Mouse (Mus musculus) stomach, embryonic 14.5 days (tissue): ENCODE data around the gene Osm. TPM values are rescaled to one million over a fixed set of nuclear protein-coding genes. Genes with fewer than 3 reads are reported as not detected.

ENCODE experiments used
- ATAC-seq: fragments of 200-750 bp; cut with Nextera tagmentation; 2 replicates; pipeline ENCODE4 v1.8.0; 2017; ENCODE audit warnings: low read depth, moderate TSS enrichment; ENCODE audit not compliant: insufficient number of reproducible peaks, insufficient read depth, low FRiP score
- H3K27ac ChIP-seq: fragments of 300-500 bp; sonication (generic); 2 replicates; pipeline ENCODE4 v1.5.1; 2014; ENCODE audit warnings: mild to moderate bottlenecking, low read length, moderate library complexity, mixed read lengths
- H3K27me3 ChIP-seq: fragments of 300-500 bp; sonication (generic); 2 replicates; pipeline ENCODE4 v1.6.1; 2014; ENCODE audit warnings: low read length, control low read depth, mixed read lengths; ENCODE audit not compliant: control insufficient read depth, insufficient read depth
- H3K36me3 ChIP-seq: fragments of 300-500 bp; sonication (generic); 2 replicates; pipeline ENCODE4 v1.6.1; 2014; ENCODE audit warnings: mild to moderate bottlenecking, control low read depth, low read length, moderate library complexity, mixed read lengths; ENCODE audit not compliant: control insufficient read depth, insufficient read depth
- H3K4me1 ChIP-seq: fragments of 300-500 bp; sonication (generic); 2 replicates; pipeline ENCODE4 v1.6.1; 2014; ENCODE audit warnings: low read length, control low read depth, mixed read lengths; ENCODE audit not compliant: control insufficient read depth, insufficient read depth
- H3K4me2 ChIP-seq: fragments of 300-500 bp; sonication (generic); replicated peaks from 2 replicates; pipeline ENCODE4 v1.6.1; 2014; ENCODE audit warnings: low read depth, low read length, control low read depth
- H3K4me3 ChIP-seq: fragments of 300-500 bp; sonication (generic); 2 replicates; pipeline ENCODE4 v1.5.1; 2014; ENCODE audit warnings: low read depth, low read length, control low read depth
- H3K9ac ChIP-seq: fragments of 300-500 bp; sonication (generic); replicated peaks from 2 replicates; pipeline ENCODE4 v1.6.1; 2014; ENCODE audit warnings: low read depth, mild to moderate bottlenecking, control low read depth, low read length, moderate library complexity, mixed read lengths
- H3K9me3 ChIP-seq: fragments of 300-500 bp; sonication (generic); 2 replicates; pipeline ENCODE4 v1.6.1; 2016; ENCODE audit warnings: low read depth, low read length, control low read depth; ENCODE audit not compliant: control insufficient read depth
- whole genome bisulfite sequencing: fragments of 180-500 bp; shearing (Covaris S2); extraction: QIAGEN DNeasy Blood & Tissue Kit; methylation state at CpG from one replicate; pipeline ENCODE4 v1.1.7; 2014; 5-methylcytosine and 5-hydroxymethylcytosine counted together
- polyA plus RNA-seq: library from polyadenylated mRNA; unstranded; fragments of >200 nt; fragmentation: Nextera tagmentation; extraction: Ambion mirVana; gene quantifications from 2 replicates; pipeline ENCODE4 v1.2.1, GENCODE M21; 2014

The Osm gene
- polyA plus RNA-seq, 1 experiment from 2014 or later: not detected

GRCm38 (mm10) chr11:4251376-4251775, 15.2 kb downstream of the Osm start:
- no peak overlapping the region for H3K9ac ChIP-seq
- H3K27me3 ChIP-seq: no peaks in the 10 kb centered on the region
- H3K27ac ChIP-seq: no peak overlapping the region
- no peaks in the 10 kb centered on the region for H3K9me3 ChIP-seq
- no peaks in the 10 kb centered on the region for H3K36me3 ChIP-seq
- H3K4me2 ChIP-seq: no peak overlapping the region
- H3K4me1 ChIP-seq: no peaks in the 10 kb centered on the region
- WGBS: 79% methylated on average over 3 of the region's 3 CpGs
- no peak overlapping the region for H3K4me3 ChIP-seq
- no peak for ATAC-seq

DNA sequence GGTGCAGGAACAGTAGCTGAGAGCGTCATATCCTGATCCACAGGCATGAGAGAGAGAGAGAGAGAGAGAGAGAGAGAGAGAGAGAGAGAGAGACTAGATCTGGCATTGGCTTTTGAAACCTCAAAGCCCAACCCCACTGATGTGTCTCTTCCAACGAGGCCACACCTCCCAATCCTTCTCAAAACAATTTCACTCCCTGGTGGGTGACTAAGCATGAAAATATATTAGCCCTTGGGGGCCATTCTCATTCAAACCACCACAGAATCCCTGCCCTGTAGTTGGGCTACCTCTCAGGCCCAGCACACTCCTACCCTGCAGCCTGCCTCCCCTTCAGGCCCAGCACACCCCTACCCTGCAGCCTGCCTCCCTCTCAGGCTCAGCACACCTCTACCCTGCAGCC, 16.7 kb downstream of the Osm start:
- no peak overlapping the region for H3K4me2 ChIP-seq
- H3K27ac ChIP-seq: no peak overlapping the region
- no peak overlapping the region for H3K4me3 ChIP-seq
- 70% methylated on average over 2 of the region's 2 CpGs for WGBS
- H3K4me1 ChIP-seq: no peaks in the 10 kb centered on the region
- H3K9me3 ChIP-seq: no peaks in the 10 kb centered on the region
- no peaks in the 10 kb centered on the region for H3K27me3 ChIP-seq
- no peaks in the 10 kb centered on the region for H3K36me3 ChIP-seq
- H3K9ac ChIP-seq: no peak overlapping the region
- no peak for ATAC-seq

DNA sequence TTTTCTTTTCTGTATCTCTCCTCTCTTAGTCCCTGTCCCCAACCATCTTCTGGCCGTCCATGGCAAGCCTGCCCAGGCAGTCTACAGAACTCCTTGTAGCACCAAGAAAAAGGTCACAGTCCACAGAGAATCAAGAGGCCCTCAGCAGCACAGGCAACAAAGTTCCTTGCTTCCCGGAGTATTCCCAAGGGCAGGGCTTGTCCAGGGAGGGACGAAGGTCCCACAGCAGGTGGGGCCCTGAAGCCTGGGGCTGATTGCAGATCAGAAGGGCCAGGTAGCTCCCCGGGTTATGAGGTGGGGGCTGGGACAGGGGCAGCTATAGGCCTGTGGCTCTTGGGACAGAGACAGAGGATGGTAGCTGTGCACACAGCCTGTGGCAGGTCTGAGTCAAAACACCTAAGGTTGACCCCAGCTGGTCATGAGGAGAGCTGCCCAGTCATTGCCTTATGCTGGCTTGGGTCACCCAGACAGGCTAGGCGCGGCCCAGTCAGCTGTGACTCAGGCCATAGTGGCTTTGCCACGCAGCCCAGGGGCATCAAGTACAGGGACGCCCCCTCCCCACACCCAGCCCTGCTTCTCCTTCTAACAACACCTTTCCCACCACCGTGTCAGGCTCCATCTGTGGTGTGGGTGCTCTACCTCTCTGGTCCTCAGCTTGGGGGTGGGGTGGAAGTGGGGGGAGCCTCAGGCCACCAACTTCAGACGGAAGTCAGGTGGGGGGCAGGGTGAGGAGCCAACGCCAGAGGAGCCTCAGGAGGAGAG, 20.8 kb downstream of the Osm start, which contains the start of gene Lif:
Lif (plus strand) TSS at position 712 of the 762 bp plus-strand sequence.
- WGBS: 50% methylated on average over 11 of the region's 11 CpGs
- no peak within 1 kb of the TSS for H3K4me2 ChIP-seq

GRCm38 (mm10) chr11:4257756-4258155, 21.5 kb downstream of the Osm start:
- Histone ChIP-seq H3K27ac (no peak overlapping the region), H3K4me1 (peaks cover 25% of the 10 kb centered on the region), H3K9ac (no peak overlapping the region), H3K9me3 (no peaks in the 10 kb centered on the region), H3K4me2 (no peak overlapping the region), H3K36me3 (no peaks in the 10 kb centered on the region), H3K4me3 (no peak overlapping the region), H3K27me3 (no peaks in the 10 kb centered on the region)
- 61% methylated on average over 5 of the region's 5 CpGs for WGBS
- no peak for ATAC-seq

More for the DNA sequence above, 20.8 kb downstream of the Osm start, which contains the start of gene Lif:
- Histone ChIP-seq H3K27ac (no peak within 1 kb of the TSS), H3K4me1 (peaks cover 18% of the 10 kb centered on the region), H3K27me3 (no peaks in the 10 kb centered on the region), H3K36me3 (no peaks in the 10 kb centered on the region), H3K9me3 (no peaks in the 10 kb centered on the region), H3K9ac (no peak within 1 kb of the TSS), H3K4me3 (no peak within 1 kb of the TSS)
- ATAC-seq: no peak

DNA sequence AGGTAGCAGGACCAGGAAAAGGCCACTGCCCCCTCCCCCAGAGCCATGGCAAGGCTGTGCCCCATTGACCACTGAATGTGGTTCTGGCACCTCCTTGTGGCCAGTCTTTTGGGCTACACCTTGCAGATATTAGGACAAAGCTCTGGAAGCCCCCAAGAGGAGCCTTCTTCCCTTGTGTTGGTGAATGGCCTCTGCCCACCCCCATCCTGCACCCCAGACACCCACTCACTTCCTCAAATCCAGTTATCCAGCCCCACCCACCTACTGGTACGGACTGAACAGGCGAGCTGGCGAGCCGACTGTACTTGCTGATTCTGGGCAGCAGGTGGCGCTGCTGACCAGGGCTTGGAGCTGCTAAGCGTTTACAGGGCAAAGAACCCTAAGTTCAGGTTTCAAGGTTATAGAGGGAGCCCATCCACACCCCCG, 22.4 kb downstream of the Osm start:
- peaks cover 29% of the 10 kb centered on the region for H3K4me1 ChIP-seq
- H3K27ac ChIP-seq: no peak overlapping the region
- WGBS: under 1% methylated on average over 7 of the region's 7 CpGs
- ATAC-seq: peak; percentile 34; the same call in 1 of the 2 replicates
- H3K27me3 ChIP-seq: no peaks in the 10 kb centered on the region
- no peaks in the 10 kb centered on the region for H3K36me3 ChIP-seq
- no peak overlapping the region for H3K4me3 ChIP-seq
- H3K9ac ChIP-seq: no peak overlapping the region
- peak overlapping the region; percentile 27; the same call in 1 of the 2 replicates for H3K4me2 ChIP-seq
- no peaks in the 10 kb centered on the region for H3K9me3 ChIP-seq

GRCm38 (mm10) chr11:4260463-4261187, 24.4 kb downstream of the Osm start:
- no peak overlapping the region for H3K27ac ChIP-seq

DNA sequence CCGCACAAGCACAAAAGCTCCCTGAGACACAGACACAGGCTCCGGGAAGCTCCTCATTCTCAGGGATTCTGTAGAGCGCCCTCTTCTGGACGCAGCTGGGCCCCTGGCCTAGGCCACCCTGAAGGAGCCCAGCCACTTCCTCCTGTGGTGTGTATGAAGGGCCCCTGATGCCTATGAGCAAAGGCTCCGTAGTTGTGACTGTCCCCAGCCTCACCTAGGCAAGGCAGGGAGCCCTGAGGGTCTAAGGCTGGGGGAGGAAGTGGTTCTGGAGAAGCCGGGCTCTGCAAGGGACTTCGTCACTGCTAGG, 24.9 kb downstream of the Osm start:
- 56% methylated on average over 7 of the region's 7 CpGs for WGBS

More at GRCm38 (mm10) chr11:4260463-4261187, 24.4 kb downstream of the Osm start:
- Histone ChIP-seq H3K4me2 (no peak overlapping the region; the same call in 1 of the 2 replicates), H3K27me3 (no peaks in the 10 kb centered on the region), H3K4me3 (no peak overlapping the region), H3K4me1 (peaks cover 37% of the 10 kb centered on the region), H3K9ac (no peak overlapping the region), H3K9me3 (no peaks in the 10 kb centered on the region), H3K36me3 (no peaks in the 10 kb centered on the region)
- ATAC-seq: no peak
- WGBS: 42% methylated on average over 14 of the region's 14 CpGs

DNA sequence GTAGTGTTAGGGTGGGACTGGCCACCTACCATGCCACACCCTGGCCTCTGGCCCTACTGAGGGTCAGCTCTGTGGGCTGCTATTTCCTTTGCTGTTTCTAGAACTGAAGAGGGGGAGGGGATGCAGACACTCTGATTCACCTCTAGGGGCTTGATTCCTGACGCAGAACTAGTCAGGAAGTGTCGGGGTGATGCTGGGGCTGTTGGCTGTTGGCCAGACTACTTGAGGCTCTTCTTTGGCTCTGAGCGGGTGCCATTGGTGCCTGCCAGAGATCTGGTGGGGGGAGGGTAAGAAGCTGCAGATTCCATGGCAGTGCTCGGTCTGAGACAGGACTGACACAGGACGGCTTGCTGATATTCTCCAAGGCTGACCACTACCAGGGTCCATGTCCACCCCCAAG, 25.7 kb downstream of the Osm start:
- H3K4me1 ChIP-seq: peaks cover 39% of the 10 kb centered on the region
- WGBS: 19% methylated on average over 5 of the region's 5 CpGs

More for the DNA sequence above, 24.9 kb downstream of the Osm start:
- Histone ChIP-seq H3K9me3 (no peaks in the 10 kb centered on the region), H3K27ac (no peak overlapping the region), H3K27me3 (no peaks in the 10 kb centered on the region), H3K4me1 (peaks cover 37% of the 10 kb centered on the region), H3K4me2 (no peak overlapping the region), H3K9ac (no peak overlapping the region), H3K36me3 (no peaks in the 10 kb centered on the region), H3K4me3 (no peak overlapping the region)
- ATAC-seq: no peak

More for the DNA sequence above, 25.7 kb downstream of the Osm start:
- H3K4me2 ChIP-seq: no peak overlapping the region
- H3K4me3 ChIP-seq: no peak overlapping the region
- no peaks in the 10 kb centered on the region for H3K36me3 ChIP-seq
- no peaks in the 10 kb centered on the region for H3K27me3 ChIP-seq
- H3K27ac ChIP-seq: no peak overlapping the region
- no peaks in the 10 kb centered on the region for H3K9me3 ChIP-seq
- no peak for ATAC-seq
- H3K9ac ChIP-seq: no peak overlapping the region
